Mouse (Mus musculus): ENCODE results near the gene Cdc42. TPM values are rescaled to one million over a fixed set of nuclear protein-coding genes. Genes with fewer than 3 reads are reported as not detected.

Cdc42 gene
- polyA plus RNA-seq, 1 experiment from 2014 or later, result 991 TPM

DNA sequence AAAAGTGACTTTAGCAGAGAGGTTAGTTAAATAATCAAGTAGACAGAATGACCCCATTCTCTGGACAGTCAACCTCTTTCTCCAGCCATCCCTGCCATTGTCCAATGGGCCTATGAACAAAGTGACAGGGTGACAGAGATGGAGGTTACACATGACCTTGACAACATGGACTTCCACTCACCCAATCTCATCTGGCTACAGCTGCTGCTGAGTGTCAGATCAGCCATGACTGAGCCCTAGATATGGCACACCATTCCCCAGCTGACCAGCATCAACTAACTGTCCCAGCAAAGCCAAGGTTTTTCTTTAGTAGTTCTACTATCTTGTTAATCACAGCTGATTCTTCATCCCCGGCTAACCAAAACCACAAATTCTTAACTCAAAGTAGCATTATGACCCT, 14.7 kb downstream of the Cdc42 start:
- no peaks in the 10 kb centered on the region for H3K9me3 ChIP-seq (ENCODE audit: control insufficient read depth, low read length)
- H3K27me3 ChIP-seq (ENCODE audit: control insufficient read depth, insufficient read depth, low read length), result no peaks in the 10 kb centered on the region
- peaks cover 4% of the 10 kb centered on the region; the same call in 1 of the 2 replicates for H3K4me1 ChIP-seq (ENCODE audit: control insufficient read depth, insufficient read depth, low read length)
- DNase-seq (no peak), ATAC-seq (ENCODE audit: low FRiP score, low TSS enrichment) (no peak)
- 94% methylated on average over 1 of the region's 1 CpGs for WGBS
- H3K4me2 ChIP-seq (ENCODE audit: low read length), result no peak overlapping the region
- H3K36me3 ChIP-seq (ENCODE audit: control insufficient read depth, insufficient read depth, low read length), result peaks cover 12% of the 10 kb centered on the region; the same call in 1 of the 2 replicates
- no peak overlapping the region for H3K4me3 ChIP-seq (replicated peaks; ENCODE audit: low read depth, low read length)
- no peak overlapping the region for H3K27ac ChIP-seq (replicated peaks; ENCODE audit: low read depth, low read length)
- H3K9ac ChIP-seq (replicated peaks; ENCODE audit: low read length), result no peak overlapping the region

DNA sequence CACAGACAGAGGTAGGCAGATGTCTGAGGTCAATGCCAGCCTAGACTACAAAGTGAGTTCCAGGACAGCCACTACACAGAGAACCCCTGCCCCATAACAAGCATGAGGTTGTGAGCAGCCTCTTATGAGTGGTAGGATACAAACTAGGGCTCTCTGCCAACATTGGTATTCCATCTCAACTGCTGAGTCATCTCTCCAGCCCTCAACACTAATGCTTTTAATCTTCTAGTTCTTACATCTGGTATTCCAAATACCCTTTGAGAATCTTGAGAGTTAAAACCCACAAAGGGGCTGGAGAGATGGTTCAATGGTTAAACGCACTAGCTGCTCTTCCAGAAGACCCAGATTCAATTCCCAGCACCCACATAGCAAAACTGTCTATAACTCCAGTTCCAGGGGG, 18.1 kb downstream of the Cdc42 start:
- ATAC-seq (ENCODE audit: low FRiP score, low TSS enrichment) (no peak), DNase-seq (no peak)
- Histone ChIP-seq H3K9ac (replicated peaks; ENCODE audit: low read length) (no peak overlapping the region), H3K27ac (replicated peaks; ENCODE audit: low read depth, low read length) (no peak overlapping the region), H3K9me3 (ENCODE audit: control insufficient read depth, low read length) (no peaks in the 10 kb centered on the region), H3K27me3 (ENCODE audit: control insufficient read depth, insufficient read depth, low read length) (no peaks in the 10 kb centered on the region), H3K4me3 (replicated peaks; ENCODE audit: low read depth, low read length) (no peak overlapping the region), H3K4me1 (ENCODE audit: control insufficient read depth, insufficient read depth, low read length) (peaks cover 3% of the 10 kb centered on the region; the same call in 1 of the 2 replicates), H3K36me3 (ENCODE audit: control insufficient read depth, insufficient read depth, low read length) (peaks cover 15% of the 10 kb centered on the region), H3K4me2 (ENCODE audit: low read length) (no peak overlapping the region)
- 89% methylated on average over 1 of the region's 1 CpGs for WGBS

DNA sequence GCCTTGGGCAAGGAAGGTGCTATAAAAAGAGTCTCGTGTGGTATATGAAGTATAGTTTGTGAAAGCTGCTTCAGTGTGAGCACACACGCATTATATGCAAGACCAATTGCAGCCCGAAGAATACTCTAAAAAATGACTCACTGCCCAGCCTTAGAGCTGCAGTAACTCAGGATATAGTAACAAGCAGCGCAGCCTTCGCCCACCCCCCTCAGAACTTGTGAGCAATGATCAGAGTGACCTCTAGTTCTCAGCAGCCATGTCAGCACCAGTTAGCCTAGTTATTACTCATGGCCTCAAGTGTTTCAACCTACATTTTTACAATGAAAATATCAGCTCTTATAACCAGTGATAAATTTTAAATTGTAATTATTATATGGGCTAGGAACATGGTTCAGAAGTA, 21.1 kb downstream of the Cdc42 start:
- Histone ChIP-seq H3K27me3 (ENCODE audit: control insufficient read depth, insufficient read depth, low read length) (no peaks in the 10 kb centered on the region), H3K9me3 (ENCODE audit: control insufficient read depth, low read length) (no peaks in the 10 kb centered on the region), H3K4me2 (ENCODE audit: low read length) (no peak overlapping the region), H3K4me1 (ENCODE audit: control insufficient read depth, insufficient read depth, low read length) (peaks cover 3% of the 10 kb centered on the region; the same call in 1 of the 2 replicates), H3K9ac (replicated peaks; ENCODE audit: low read length) (no peak overlapping the region), H3K4me3 (replicated peaks; ENCODE audit: low read depth, low read length) (no peak overlapping the region), H3K36me3 (ENCODE audit: control insufficient read depth, insufficient read depth, low read length) (peaks cover 32% of the 10 kb centered on the region), H3K27ac (replicated peaks; ENCODE audit: low read depth, low read length) (no peak overlapping the region)
- WGBS, result 91% methylated on average over 5 of the region's 5 CpGs
- ATAC-seq (ENCODE audit: low FRiP score, low TSS enrichment) (no peak), DNase-seq (no peak)

DNA sequence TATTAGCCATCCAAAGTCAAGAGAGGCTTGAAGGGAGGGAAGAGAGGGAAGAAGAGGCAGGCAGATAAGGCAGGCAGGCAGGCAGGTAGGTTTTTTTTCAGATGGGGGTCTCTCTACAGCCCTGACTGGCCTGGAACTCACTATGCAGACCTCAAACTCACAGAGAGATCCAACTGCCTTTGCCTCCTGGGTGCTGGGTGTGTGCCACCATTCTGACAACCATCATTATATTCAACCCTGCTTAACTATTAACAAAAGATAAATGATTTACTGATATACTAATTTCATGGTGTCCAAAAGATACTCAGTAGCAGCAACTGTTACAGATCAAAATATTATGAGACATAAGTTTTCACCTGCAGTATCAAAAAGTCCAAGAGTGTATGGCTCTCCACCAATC, 25.5 kb downstream of the Cdc42 start:
- H3K36me3 ChIP-seq (ENCODE audit: control insufficient read depth, insufficient read depth, low read length), result peaks cover 61% of the 10 kb centered on the region
- H3K9me3 ChIP-seq (ENCODE audit: control insufficient read depth, low read length), result no peaks in the 10 kb centered on the region
- ATAC-seq (ENCODE audit: low FRiP score, low TSS enrichment), result no peak

DNA sequence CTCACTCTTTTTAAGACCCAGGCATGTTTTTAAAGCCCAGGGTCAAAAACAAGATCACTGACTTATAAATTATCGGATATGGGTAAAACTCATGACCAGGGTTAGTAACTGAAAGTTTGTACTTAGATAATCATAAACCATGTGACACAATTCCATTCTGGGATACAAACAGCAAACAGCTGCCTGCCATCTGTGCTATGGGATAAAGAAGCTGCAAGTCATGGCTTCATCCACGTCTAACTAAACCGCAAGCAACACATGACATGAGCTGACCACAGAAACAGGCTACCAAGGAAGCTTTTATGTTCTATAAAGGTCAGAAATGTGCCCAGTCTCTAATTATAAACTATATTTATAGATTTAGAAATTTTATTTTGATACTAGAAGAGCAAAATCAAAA, 31.0 kb downstream of the Cdc42 start:
- Histone ChIP-seq H3K27ac (replicated peaks; ENCODE audit: low read depth, low read length) (no peak overlapping the region), H3K36me3 (ENCODE audit: control insufficient read depth, insufficient read depth, low read length) (peaks cover 62% of the 10 kb centered on the region)
- 90% methylated on average over 3 of the region's 3 CpGs for WGBS

More for the DNA sequence above, 25.5 kb downstream of the Cdc42 start:
- Histone ChIP-seq H3K9ac (replicated peaks; ENCODE audit: low read length) (no peak overlapping the region), H3K4me1 (ENCODE audit: control insufficient read depth, insufficient read depth, low read length) (no peaks in the 10 kb centered on the region), H3K4me2 (ENCODE audit: low read length) (no peak overlapping the region), H3K4me3 (replicated peaks; ENCODE audit: low read depth, low read length) (no peak overlapping the region), H3K27me3 (ENCODE audit: control insufficient read depth, insufficient read depth, low read length) (no peaks in the 10 kb centered on the region), H3K27ac (replicated peaks; ENCODE audit: low read depth, low read length) (no peak overlapping the region)
- DNase-seq, result no peak

DNA sequence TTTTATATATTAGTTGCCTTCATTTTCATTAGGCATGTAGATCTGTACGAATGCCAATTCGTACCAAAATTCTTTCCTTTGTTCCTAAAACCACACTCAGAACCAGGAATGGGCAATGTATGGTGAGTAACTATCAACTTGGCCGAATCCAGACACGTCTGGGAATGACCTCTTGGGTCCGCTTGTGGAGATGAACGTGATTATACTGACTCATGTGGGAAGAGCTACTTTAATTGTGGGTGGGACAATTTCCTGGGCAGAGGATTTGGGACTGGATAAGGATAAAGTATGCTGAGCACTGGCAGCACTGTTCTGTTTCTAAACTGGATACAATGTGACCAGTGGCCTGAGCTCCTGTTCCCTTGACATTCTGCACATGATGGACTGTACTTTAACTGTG, 32.6 kb downstream of the Cdc42 start:
- Histone ChIP-seq H3K9ac (replicated peaks; ENCODE audit: low read length) (no peak overlapping the region), H3K4me2 (ENCODE audit: low read length) (no peak overlapping the region), H3K36me3 (ENCODE audit: control insufficient read depth, insufficient read depth, low read length) (peaks cover 69% of the 10 kb centered on the region), H3K27ac (replicated peaks; ENCODE audit: low read depth, low read length) (no peak overlapping the region), H3K27me3 (ENCODE audit: control insufficient read depth, insufficient read depth, low read length) (no peaks in the 10 kb centered on the region), H3K9me3 (ENCODE audit: control insufficient read depth, low read length) (no peaks in the 10 kb centered on the region), H3K4me3 (replicated peaks; ENCODE audit: low read depth, low read length) (no peak overlapping the region), H3K4me1 (ENCODE audit: control insufficient read depth, insufficient read depth, low read length) (no peaks in the 10 kb centered on the region)
- 90% methylated on average over 6 of the region's 6 CpGs for WGBS
- ATAC-seq (ENCODE audit: low FRiP score, low TSS enrichment) (no peak), DNase-seq (no peak)

More for the DNA sequence above, 31.0 kb downstream of the Cdc42 start:
- Histone ChIP-seq H3K4me2 (ENCODE audit: low read length) (no peak overlapping the region), H3K27me3 (ENCODE audit: control insufficient read depth, insufficient read depth, low read length) (no peaks in the 10 kb centered on the region), H3K9me3 (ENCODE audit: control insufficient read depth, low read length) (no peaks in the 10 kb centered on the region), H3K4me1 (ENCODE audit: control insufficient read depth, insufficient read depth, low read length) (no peaks in the 10 kb centered on the region), H3K9ac (replicated peaks; ENCODE audit: low read length) (no peak overlapping the region), H3K4me3 (replicated peaks; ENCODE audit: low read depth, low read length) (no peak overlapping the region)
- ATAC-seq (ENCODE audit: low FRiP score, low TSS enrichment) (no peak), DNase-seq (no peak)

DNA sequence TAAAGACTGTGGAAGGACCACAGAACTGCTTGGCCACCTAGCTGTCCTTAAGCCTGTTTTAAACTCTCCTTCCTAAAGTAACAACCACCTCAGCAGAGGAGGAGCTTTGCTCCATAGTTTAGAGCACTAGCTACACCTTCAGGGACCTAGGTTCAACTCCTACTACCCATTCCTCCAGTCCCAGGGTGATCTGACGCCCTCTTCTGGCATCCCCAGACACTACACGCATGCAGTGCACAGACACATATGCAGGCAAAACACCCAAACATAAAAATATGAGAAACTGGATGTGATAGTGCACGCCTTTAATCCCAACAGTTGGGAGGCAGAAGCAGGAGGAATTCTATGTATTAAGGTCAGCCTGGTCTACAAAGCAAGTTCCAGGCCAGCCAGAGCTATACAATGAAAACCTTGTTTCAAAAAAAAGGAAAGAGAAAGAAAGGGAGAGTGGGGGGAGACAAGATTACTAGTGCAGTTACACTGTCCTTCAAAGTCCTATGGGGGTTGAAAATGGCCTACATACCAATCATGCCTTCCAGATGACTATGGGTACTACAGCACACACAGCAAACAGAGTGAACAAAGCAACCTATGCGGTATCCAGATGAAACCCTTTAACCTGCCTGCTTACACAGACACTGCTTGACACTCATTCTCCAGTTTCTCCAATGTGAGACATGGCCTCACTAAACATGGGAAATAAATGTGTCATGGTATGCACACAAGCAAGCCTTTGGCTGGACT, 41.3 kb downstream of the Cdc42 start:
- Histone ChIP-seq H3K27me3 (ENCODE audit: control insufficient read depth, insufficient read depth, low read length) (no peaks in the 10 kb centered on the region), H3K9me3 (ENCODE audit: control insufficient read depth, low read length) (no peaks in the 10 kb centered on the region), H3K36me3 (ENCODE audit: control insufficient read depth, insufficient read depth, low read length) (peaks cover 34% of the 10 kb centered on the region), H3K27ac (replicated peaks; ENCODE audit: low read depth, low read length) (no peak overlapping the region), H3K4me3 (replicated peaks; ENCODE audit: low read depth, low read length) (no peak overlapping the region), H3K4me2 (ENCODE audit: low read length) (no peak overlapping the region), H3K9ac (replicated peaks; ENCODE audit: low read length) (no peak overlapping the region), H3K4me1 (ENCODE audit: control insufficient read depth, insufficient read depth, low read length) (no peaks in the 10 kb centered on the region)
- ATAC-seq (ENCODE audit: low FRiP score, low TSS enrichment), result no peak
- no peak for DNase-seq
- 84% methylated on average over 4 of the region's 4 CpGs for WGBS

DNA sequence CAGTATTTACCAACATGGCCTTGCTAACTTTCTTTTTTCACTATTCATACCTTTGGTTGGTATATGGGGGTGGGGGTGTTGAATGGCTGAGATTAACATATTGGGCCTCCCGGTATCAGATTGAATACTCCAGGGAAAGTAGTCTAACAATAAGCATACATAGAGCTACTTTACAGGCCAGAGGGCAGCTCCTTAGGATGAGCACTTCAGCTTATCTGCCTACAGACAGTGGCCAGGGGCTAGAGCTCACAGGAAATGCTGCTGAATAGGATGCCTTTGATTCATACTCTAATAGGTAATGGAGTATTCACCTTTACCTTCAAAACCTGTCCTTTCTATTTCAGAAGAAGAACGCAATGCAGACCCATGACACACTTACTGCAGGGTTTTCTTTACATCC, 42.5 kb downstream of the Cdc42 start:
- Histone ChIP-seq H3K4me1 (ENCODE audit: control insufficient read depth, insufficient read depth, low read length) (no peaks in the 10 kb centered on the region), H3K4me3 (replicated peaks; ENCODE audit: low read depth, low read length) (no peak overlapping the region), H3K9me3 (ENCODE audit: control insufficient read depth, low read length) (no peaks in the 10 kb centered on the region), H3K27ac (replicated peaks; ENCODE audit: low read depth, low read length) (no peak overlapping the region), H3K36me3 (ENCODE audit: control insufficient read depth, insufficient read depth, low read length) (peaks cover 23% of the 10 kb centered on the region), H3K9ac (replicated peaks; ENCODE audit: low read length) (no peak overlapping the region), H3K4me2 (ENCODE audit: low read length) (no peak overlapping the region), H3K27me3 (ENCODE audit: control insufficient read depth, insufficient read depth, low read length) (no peaks in the 10 kb centered on the region)
- WGBS, result 82% methylated on average over 2 of the region's 2 CpGs
- ATAC-seq (ENCODE audit: low FRiP score, low TSS enrichment), result no peak
- DNase-seq, result no peak

DNA sequence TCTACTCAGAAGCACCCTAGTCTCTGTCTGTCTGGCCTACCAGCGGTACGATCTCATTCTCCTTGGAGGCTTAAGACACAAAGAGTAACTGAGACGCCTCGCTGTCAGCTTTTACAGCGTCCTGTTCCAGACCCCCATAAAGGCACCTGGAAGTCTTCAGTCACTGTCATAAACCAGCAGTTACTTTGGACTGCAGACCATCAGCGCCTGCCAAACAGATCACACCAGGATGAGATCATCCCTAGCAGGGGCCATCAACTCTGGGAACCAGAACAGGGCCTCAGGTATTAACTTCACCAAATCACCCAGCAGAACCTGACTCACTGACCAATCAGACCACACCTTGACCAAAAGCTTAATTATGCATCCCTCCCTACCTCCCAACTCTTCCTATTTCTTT, 43.0 kb downstream of the Cdc42 start:
- Histone ChIP-seq H3K9ac (replicated peaks; ENCODE audit: low read length) (no peak overlapping the region), H3K4me2 (ENCODE audit: low read length) (no peak overlapping the region), H3K4me1 (ENCODE audit: control insufficient read depth, insufficient read depth, low read length) (no peaks in the 10 kb centered on the region), H3K9me3 (ENCODE audit: control insufficient read depth, low read length) (no peaks in the 10 kb centered on the region), H3K36me3 (ENCODE audit: control insufficient read depth, insufficient read depth, low read length) (peaks cover 18% of the 10 kb centered on the region), H3K4me3 (replicated peaks; ENCODE audit: low read depth, low read length) (no peak overlapping the region), H3K27me3 (ENCODE audit: control insufficient read depth, insufficient read depth, low read length) (no peaks in the 10 kb centered on the region), H3K27ac (replicated peaks; ENCODE audit: low read depth, low read length) (no peak overlapping the region)
- no peak for DNase-seq
- WGBS, result 74% methylated on average over 6 of the region's 6 CpGs
- ATAC-seq (ENCODE audit: low FRiP score, low TSS enrichment), result no peak

All from midbrain, embryonic 14.5 days (tissue).